Mouse (Mus musculus): ENCODE measurements around the gene Mlst8.

Mlst8 gene

DNA sequence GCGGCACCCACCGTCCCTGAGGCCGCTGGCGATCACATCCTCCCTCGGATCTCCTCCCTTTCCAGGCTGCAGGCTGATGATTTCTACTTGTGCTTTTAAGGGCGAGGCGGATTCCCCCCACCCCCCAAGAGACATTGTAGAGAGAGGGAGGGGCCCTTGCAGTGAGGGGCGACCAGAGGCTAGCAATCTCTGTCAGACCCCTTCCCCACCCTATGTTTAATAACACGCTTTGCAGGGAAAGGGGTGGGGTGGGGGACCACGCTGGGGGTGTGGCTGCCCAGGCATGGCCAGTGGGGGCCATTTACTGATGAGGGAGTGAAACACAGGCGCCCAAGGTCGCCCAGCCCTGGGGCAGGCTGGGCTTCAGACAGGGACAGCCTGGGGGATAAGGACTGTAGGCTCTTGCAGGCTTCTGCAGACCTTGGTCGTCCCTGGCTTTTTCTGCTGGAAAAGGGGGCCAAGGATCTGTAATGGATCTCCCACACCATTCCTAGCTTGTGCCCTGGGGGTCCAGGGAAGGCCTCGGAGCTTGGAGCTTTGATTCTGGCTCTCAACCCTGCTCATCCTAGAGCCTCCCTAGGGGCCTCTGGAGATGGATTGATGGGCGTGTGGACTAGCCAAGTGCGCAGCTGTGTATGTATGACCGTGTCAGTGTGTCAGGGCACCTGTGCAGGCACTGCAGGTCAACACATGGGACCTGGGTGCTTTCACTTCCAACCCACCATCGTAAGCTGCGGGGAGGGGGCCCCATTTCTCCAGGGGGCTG, 10.6 kb upstream of the Mlst8 start:
- no peak for DNase-seq (ENCODE audit: low spot score in 2 of 2)

DNA sequence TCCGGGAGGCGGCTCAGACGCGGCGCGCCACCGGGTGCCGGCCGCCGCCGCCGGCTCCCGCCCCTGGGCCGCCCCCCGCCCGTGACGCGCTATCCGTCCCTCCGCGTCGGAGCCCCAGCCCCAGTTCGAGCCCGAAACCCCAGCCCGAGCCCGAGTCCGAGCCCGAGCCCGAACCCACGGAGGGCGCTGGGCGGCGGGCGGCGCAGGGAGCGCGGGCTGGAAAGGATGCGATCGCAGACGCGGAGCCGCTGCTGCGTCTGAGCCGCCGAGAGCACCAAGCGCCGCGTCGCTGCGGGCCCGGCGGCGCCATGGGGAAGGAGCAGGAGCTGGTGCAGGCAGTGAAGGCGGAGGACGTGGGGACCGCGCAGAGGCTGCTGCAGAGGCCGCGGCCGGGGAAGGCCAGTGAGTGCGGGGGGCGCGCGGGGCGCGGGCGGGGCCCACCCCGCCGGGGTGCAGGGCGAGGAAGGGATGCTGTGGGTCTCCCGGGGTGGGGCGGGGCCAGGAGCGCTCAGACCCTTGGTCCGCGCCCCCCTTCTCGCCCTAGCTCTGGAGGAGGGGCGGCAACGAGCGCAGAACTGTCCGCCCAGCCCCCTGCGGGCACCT, 9.9 kb upstream of the Mlst8 start:
- no peak for DNase-seq (ENCODE audit: low spot score in 2 of 2)

DNA sequence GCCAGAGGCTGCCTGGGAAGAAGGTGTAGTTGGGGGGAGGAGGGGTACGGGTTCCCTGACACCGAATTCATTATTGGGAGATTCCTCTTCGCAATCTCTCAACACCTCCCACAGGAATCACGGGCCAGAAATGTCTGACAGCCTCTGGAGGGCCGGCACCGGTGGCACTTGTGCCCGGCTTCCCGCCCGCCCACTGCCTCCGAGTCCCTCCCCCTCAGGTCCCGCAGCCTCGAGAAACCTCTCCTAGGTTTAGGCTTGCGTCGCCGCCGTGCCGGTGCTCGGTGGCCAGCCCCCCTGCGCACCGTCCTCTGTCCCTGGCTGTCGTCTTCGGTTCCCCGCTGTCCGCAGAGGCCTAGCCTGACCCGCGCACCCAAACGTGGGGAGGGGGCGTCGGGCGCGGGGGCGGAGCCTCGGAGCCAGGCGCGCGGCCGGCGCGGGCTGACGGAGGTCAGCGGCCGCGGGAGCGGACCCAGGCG, 9.3 kb upstream of the Mlst8 start, which contains the start of gene Caskin1:
Gene Caskin1, plus strand, starts transcription at position 416 of the 476 bp plus-strand sequence.
- peak in 1 of 2 experiments; percentile 71 for DNase-seq (ENCODE audit: low spot score in 2 of 2)

DNA sequence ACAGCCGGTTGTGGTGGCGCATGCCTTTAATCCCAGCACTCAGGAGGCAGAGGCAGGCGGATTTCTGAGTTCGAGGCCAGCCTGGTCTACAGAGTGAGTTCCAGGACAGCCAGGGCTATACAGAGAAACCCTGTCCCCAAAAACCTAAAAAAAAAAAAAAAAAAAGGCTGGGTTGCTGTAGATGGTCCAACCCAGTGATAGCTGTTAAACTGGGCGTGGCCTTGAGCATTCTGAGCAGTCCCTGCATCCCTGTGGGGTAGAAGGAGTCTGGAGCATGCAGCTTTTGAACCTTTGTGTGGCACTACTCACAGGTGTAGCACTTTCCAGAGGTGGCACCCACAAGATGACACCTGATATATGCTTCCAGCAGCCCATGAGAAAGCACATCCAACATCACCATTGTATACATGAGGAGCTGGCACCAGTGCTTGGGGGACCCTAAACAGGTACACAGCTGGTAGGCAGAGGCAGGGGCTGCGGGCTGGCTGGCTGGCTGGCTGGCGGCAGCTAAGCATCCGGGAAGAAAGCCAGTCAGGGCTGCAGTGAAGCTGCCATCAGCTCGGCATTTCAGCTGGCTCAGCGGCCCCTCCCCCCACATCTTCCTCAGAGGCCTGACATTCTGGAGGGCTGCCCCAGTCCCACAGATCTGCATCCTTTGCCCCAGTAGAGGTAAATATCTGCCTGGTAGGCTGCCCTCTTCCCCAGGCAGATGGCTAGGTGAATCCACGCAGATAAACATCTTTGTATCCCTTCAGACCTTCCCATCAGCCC, 6.4 kb upstream of the Mlst8 start:
- no peak for DNase-seq (ENCODE audit: low spot score in 2 of 2)

DNA sequence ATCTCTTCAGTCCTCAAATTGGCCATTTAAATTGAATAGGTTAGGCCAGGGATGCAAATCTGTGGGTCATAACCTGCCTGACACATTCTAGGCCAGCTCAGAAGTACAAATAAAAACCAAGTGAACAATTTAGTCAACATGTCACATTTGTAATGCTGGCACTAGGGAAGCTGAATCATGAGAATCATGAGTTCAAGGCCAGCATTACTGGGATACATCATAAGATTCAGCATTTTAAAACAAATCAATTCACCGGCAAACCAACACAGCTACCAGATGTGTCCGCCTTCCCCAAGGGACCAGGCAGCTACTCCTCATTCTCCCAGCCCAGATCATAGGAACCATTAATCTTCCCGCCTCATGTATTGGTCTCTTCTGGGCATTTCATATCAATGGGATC, 4.6 kb upstream of the Mlst8 start:
- DNase-seq (ENCODE audit: low spot score in 2 of 2), result no peak

DNA sequence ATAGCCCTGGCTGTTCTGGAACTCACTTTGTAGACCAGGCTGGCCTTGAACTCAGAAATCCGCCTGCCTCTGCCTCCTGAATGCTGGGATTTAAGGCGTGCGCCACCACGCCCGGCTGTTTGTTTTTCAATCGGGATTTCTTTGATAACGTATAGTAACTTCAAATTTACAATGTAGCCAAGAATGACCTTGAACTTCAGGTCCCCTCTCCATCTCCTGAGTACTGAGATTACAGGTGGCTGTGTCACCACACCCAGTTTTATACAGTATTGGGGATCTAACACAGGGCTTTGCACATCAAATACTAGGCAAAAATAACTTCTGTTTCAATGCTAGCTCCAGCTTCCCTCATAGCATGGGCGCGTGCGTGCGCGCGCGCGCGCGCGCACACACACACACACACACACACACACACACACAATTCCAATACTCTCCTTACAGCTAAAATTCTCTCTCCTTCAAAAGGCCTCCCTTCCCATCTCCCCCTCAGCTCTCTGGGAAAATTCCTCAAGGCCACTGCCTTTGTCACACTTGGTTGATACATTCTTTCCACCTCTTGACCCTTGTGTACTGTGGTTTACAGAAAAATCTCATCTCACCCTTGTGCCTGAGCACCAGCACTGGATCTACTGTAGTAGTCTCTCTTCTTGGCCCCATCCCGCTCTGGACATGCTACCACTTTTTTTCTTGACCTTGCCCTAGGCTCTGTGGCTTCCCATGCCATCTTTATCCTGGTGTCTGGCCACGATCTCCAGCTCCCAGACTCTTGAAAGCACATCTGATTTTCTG, 2.3 kb upstream of the Mlst8 start:
- DNase-seq (ENCODE audit: low spot score in 2 of 2), result no peak

DNA sequence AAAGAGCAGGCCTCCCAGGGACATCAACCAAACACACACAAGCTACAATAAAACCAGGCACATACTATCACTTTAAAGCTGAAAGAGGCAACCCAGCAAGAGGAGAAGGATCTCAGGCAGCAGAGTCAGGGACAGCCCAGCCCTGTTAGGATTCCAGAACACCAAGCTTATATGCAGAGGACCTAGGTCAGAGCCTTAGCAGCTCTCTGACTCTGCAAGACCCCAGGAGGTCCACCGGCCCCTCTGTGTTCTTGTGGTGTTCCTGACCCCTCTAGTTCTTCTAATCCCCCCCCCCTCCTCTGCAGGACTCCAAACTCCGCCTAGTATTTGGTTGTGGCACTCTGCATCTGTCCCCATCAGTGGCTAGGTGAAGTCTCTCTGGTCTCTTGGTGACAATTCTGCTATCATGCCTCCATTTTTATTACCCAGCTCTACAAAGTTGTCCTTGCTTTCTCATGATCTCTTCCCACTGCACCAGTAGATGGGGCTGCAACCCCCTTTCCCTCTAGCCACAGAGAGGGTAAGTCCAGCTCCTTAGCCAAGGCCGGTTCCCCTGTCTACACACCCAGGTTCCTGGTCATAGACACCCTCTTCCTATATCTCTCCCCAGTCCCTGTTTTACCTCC, 1.4 kb upstream of the Mlst8 start:
- DNase-seq (ENCODE audit: low spot score in 2 of 2), result no peak

DNA sequence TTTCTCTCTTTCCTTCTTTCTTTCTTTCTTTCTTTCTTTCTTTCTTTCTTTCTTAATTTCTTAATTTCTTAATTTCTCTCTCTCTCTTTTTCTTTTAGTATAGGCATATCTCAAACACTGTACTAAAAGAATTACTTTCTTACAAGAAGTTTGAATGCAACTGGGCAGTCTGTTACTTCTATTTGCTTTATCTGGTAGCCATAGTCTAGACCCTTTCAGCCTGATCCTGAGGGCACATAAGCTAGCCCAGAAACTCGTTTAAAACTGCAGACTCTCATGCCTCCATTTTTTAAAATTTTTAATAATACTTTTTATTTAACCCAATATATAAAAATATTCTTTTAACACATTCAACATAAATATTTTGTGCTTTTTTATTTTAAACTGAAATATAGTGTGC, 553 bp upstream of the Mlst8 start:
- DNase-seq (ENCODE audit: low spot score in 2 of 2), result no peak

DNA sequence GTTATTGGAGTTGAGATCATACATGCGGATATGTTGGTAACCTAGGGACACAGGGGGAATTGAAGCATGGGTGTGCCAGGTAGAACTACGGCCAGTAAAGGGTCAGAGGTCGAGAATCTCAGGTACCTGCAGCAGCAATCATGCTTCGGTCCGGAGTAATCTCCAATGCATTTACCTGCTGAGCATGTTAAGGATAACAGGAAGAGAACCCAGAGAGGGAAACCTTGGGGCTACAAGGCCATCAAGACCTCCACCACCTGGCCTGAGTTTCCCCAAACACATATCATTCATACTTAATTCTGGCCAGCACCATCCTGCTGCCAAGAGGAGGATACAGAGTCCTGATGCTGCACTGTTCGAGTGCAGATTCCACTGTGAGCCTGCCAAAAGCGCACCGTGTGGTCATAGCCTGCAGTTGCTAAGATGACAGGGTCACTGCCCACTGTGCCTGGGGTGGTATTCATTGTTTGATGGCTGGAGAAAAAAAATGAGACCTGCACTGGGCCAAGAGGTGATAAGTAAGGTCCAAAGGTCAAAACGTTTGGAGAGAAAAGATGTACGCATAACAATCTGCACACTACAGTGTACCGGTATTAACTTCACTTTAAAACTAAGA, 785 bp downstream of the Mlst8 start:
- DNase-seq (ENCODE audit: low spot score in 2 of 2), result no peak

DNA sequence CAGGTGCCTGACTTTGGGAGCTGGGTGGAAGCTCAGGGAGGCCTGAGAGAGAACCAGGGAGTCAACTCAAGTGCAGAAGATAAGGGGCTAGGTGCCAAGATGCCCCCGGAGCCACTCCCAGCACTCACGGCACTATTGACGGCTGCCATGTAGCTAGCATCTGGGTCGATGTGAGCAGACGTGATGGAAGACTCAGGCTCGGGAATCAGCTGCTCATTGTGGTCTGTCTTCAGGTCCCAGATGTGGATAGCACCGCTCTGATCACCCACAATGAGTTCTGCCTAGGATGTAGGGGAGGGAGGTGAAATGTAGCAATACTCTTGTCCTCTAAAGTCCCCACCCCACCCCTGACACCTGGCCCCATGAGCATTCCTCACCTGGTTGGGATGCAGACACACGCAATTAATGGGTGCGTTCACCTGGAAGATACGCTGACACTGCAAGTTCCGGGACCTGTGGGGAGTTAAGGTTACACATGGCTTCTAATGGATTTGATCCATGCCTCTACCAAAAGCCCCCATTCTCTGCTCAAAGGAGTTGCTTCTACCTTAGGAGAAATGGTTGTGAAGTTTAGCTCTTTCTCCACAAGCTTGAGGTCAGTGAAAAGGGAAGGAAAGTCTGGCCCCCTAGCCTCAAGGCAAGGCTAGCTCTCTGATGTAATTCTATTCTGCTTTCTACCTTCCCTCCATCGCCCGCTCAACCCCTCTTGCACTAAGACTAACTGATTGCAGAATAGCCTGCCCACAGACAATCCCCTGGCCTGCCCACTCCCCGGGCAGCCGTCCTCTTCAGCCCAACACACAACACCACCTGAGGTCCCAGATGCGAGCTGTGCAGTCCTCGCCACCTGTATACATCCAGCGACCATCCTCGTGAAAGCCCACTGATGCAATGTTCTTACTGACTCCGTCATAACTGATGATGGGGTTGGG, 1.6 kb downstream of the Mlst8 start:
- no peak for DNase-seq (ENCODE audit: low spot score in 2 of 2)

DNA sequence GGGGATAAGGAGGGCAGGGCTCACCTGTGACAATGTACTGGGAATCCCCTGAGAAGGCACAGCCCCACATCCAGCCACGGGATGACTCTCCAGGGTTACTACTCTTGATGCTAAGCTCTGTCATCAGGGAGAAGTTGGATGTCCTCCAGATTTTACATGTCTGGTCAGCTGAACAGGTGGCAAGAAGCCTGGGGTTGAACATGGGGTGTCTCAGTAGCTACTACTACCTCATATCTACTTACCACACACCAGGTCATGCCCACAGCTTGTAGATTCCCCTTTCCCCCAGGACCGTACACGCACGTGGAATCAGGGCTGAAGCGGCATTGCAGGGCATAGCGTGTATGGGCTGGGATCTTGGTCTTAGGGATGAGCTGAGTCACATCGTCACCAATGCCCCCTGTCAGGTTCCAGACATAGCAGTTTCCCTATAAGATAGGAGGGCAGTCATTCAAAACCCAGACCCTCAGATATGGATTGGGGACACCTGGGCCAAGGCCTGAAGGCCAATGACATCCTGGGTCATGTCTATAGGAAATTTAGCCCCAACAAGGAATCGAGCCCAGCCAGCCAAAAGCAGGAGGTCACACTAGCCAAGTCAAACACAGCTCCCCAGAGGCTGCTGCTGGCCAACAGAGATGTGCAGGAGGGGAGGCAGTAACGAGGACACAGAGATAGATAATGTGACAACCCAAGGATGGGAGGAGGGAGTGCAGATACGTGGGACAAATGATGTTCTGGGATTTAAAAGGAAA, 2.7 kb downstream of the Mlst8 start:
- no peak for DNase-seq (ENCODE audit: low spot score in 2 of 2)

DNA sequence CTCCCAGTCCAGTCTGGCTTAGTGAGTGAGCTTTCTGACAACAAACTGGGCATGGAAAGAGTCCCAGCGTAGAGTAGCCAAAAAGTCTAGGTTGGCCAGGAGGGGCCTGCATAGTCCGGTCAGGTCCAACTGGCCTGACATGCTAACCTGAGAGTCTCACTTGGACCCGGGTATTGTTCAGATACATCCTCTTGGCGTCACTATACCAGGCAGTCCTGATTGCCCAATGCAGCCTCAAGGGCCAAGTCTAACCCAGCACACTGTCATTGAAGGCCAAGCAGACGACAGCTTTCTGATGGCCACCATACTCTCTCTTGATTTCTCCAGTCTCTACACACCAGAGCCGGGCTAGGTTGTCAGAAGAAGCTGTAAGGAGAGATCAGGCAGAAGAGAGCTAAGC, 3.3 kb downstream of the Mlst8 start:
- DNase-seq (ENCODE audit: low spot score in 2 of 2), result no peak

DNA sequence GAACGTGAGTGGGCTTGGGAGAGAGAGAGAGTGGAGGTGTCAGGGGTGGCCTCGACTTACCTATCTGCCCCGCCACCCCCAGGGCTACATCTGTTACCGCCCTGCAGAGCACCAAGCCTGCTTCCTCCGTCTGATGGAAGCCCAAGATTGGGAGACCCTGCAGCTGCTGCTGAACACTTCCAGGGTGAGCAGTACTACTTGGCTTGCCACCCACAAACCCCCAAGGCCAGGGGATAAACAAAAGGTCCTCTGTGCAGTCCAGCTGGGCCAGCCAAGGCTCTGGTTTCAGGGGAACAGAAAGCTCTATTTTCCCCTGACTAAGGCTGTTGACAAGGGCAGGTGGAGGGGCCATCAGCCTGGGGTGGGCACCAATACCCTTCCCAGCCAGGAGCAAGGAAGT, 4.3 kb downstream of the Mlst8 start:
- DNase-seq (ENCODE audit: low spot score in 2 of 2), result peak in 1 of 2 experiments; percentile 41

DNA sequence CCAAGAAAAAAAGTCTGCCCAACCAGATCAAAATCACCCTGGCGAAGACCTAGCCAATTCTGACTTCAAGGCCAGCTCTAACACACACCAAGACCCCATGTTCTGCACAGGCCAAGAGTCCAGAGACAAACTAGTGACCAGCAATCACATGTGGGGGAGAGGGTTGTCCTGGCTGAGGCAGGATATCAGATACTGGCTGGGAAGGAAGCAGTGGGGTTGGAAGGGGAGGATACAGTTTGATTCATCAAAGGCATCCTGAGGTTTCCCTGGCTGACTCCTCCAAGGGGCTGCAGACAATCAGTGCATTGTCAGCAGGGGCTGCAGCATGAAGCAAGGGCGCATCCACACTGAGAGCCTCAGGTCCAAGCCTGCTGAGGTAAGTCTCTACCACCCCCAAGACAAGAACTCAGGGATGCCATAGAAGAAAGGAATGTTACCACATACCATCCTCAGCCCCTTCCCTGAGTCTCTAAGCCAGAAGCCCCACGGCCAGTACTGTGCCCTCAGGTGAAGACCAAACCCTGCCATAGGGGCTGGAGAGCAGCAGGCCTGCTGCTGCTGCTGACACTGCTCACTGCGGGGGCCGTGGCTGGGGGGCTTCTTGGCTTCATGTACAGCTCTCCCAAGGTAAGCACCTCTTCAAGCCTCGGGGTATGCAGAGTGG, 5.1 kb downstream of the Mlst8 start, which contains the start of gene Bricd5:
Gene Bricd5, plus strand, starts transcription at position 273 of the 664 bp plus-strand sequence.
- no peak for DNase-seq (ENCODE audit: low spot score in 2 of 2)

DNA sequence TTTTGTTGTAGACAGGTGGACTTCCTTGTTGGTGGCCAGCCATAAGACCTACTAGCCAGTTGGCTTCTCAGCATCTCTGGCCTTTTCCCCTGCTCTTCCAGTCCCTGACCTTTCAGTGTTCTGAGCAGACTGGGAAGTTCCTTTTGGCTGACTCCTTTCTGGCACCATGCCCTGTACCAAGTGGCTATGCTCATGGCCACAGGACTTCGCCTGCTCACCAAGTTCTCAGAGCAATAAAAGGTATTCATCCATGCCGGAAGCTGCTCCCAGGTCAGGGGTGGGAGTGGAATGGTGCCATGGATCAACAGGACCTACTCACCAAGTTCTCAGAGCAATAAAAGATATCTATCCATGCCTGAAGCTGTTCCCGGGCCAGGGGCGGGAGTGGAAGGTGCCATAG, 6.4 kb downstream of the Mlst8 start:
- no peak for DNase-seq (ENCODE audit: low spot score in 2 of 2)

DNA sequence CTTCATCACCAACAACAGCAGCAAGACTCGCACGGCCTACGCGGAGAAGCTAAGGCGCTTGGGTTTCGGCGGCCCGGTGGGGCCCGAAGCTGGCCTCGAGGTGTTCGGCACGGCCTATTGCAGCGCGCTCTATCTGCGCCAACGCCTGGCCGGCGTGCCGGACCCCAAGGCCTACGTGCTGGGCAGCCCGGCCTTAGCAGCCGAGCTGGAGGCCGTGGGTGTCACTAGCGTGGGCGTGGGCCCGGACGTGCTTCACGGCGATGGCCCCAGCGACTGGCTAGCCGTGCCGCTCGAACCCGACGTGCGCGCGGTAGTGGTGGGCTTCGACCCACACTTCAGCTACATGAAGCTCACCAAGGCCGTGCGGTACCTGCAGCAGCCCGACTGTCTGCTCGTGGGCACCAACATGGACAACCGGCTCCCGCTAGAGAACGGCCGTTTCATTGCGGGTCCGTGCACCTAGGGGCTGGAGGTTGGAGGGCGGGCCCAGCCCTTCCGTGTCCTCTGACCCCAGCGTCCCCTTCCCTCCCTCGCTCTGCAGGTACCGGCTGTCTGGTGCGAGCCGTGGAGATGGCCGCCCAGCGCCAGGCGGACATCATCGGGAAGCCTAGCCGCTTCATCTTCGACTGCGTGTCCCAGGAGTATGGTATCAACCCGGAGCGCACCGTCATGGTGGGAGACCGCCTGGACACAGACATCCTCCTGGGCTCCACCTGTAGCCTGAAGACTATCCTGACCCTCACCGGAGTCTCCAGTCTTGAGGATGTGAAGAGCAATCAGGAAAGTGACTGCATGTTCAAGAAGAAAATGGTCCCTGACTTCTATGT, 8.0 kb downstream of the Mlst8 start:
- DNase-seq (ENCODE audit: low spot score in 2 of 2), result peak; percentile 40 to 61

DNA sequence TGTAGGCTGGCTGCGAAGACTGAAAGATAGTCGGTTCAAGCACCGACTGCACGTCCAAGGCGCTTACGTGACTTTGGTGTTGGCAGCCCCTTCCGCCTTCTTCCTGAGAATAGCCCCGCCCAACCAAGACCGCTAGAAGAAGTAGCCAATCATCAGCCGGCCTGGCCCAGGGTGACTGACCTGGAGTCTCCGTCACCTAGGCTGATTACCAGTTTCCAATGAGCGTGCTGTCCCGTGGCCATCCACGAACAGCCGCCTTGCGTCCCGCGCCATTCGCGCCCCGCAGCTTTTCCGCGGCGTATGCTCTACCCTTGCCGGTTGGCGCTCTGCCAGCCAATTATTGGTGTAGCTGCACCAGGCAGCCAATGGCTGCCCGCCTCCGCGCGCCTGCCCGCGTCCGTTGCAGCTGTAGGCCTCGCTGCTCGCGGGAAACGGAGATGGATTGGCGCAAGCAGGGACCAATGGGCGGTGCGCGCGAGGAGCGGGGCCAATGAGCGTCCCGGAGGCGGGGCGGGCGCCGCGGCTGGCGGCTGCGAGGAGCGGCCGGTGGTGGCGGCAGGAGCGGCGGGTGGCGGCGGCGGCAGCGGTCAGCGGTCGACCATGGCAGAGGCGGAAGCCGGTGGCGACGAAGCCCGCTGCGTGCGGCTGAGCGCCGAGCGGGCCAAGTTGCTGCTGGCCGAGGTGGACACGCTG, 8.8 kb downstream of the Mlst8 start, which contains the start of the genes E4f1 and Pgp:
Gene E4f1, minus strand, starts transcription at position 404 of the 693 bp plus-strand sequence.
Gene Pgp, plus strand, starts transcription at position 483 of the 693 bp plus-strand sequence.
- DNase-seq (ENCODE audit: low spot score in 2 of 2), result peak; percentile 99 to 100

Data from right cerebral cortex, adult 2 months (tissue).